Mouse (Mus musculus): ENCODE measurements around the gene Kdm4b.

- TF ChIP-seq CTCF (IDR thresholded peaks at IDR 0.05; ENCODE audit: low read depth, low read length) (no peak), GATA1 (IDR thresholded peaks at IDR 0.05; ENCODE audit: borderline replicate concordance, low read length) (no peak), GATA2 (IDR thresholded peaks at IDR 0.05; ENCODE audit: borderline replicate concordance, low read depth, low read length) (no peak), POLR2AphosphoS5 (IDR thresholded peaks at IDR 0.05; ENCODE audit: insufficient replicate concordance, low read depth, low read length) (no peak), TAL1 (conservative IDR thresholded peaks at IDR 0.05; ENCODE audit: low read depth, low read length) (no peak)
Observed at GRCm38 (mm10) chr17:56373136-56374034, 47.5 kb downstream of the Kdm4b start.

All from G1E (cell line).